ENCODE assay signal across 8 mouse cellular contexts in genomic region chr5:129787818-129788593, GRCm38 (mm10). TPM values are rescaled to one million over a fixed set of nuclear protein-coding genes. Genes with fewer than 3 reads are reported as not detected.
A peak's percentile ranks its signal among the peaks of the same experiment; 100 is the strongest.
DNase-seq lines count a peak whose midpoint lies in the region; ATAC-seq and TF ChIP-seq lines count a peak whose summit lies in the region.

No protein-coding gene starts in this region.

- no peaks in the 10 kb centered on the region for H3K9me3 ChIP-seq in kidney, postnatal 0 days (replicated peaks; ENCODE audit: low read length)
- no peaks in the 10 kb centered on the region for H3K9me3 ChIP-seq in embryonic facial prominence, embryonic 11.5 days (replicated peaks; ENCODE audit: control insufficient read depth, low read length)
- H3K9me3 ChIP-seq in midbrain, postnatal 0 days (ENCODE audit: low read length) = no peaks in the 10 kb centered on the region

- DNase-seq in kidney, postnatal 0 days (ENCODE audit: low spot score) = no peak
- DNase-seq in kidney, adult 11 months = no peak
- DNase-seq in embryonic facial prominence, embryonic 11.5 days (ENCODE audit: low spot score) = no peak
- DNase-seq in induced T-regulatory cell, adult 2 months (ENCODE audit: low read depth) = peak; percentile 27
- no peak for DNase-seq in midbrain, postnatal 0 days (ENCODE audit: low spot score)
- no peak for DNase-seq in cerebellum, adult 9-11 months
- no peak for DNase-seq in adipocyte (ENCODE audit: low spot score)
- no peak for DNase-seq in gastrocnemius, adult 8-10 months (ENCODE audit: low spot score in 2 of 2)

- no peak for ATAC-seq in kidney, postnatal 0 days (replicated peaks; ENCODE audit: low FRiP score, low read depth)
- ATAC-seq in embryonic facial prominence, embryonic 11.5 days (replicated peaks; ENCODE audit: insufficient number of reproducible peaks, low FRiP score, low TSS enrichment, low read depth) = no peak
- no peak for ATAC-seq in midbrain, postnatal 0 days (ENCODE audit: low FRiP score)

- H3K36me3 ChIP-seq in kidney, postnatal 0 days (ENCODE audit: insufficient read depth, low read length) = peaks cover 39% of the 10 kb centered on the region
- H3K36me3 ChIP-seq in embryonic facial prominence, embryonic 11.5 days (replicated peaks; ENCODE audit: control insufficient read depth, insufficient read depth, low read depth, low read length) = peaks cover 20% of the 10 kb centered on the region
- peaks cover 35% of the 10 kb centered on the region for H3K36me3 ChIP-seq in midbrain, postnatal 0 days (ENCODE audit: insufficient read depth, low read length)

- peak overlapping the region; percentile 95 for H3K9ac ChIP-seq in kidney, postnatal 0 days (ENCODE audit: low read depth, low read length)
- peak overlapping the region; percentile 98 for H3K9ac ChIP-seq in embryonic facial prominence, embryonic 11.5 days (replicated peaks; ENCODE audit: low read length)
- H3K9ac ChIP-seq in midbrain, postnatal 0 days (replicated peaks; ENCODE audit: low read length, poor library complexity, severe bottlenecking) = peak overlapping the region; percentile 89

- no peak for TF ChIP-seq CTCF in kidney, postnatal 0 days (IDR thresholded peaks at IDR 0.05; ENCODE audit: low read depth)
- TF ChIP-seq CTCF in midbrain, postnatal 0 days (IDR thresholded peaks at IDR 0.05) = no peak

- H3K4me2 ChIP-seq in kidney, postnatal 0 days (ENCODE audit: low read length) = peak overlapping the region; percentile 67
- H3K4me2 ChIP-seq in embryonic facial prominence, embryonic 11.5 days (ENCODE audit: low read depth, low read length) = peak overlapping the region; percentile 72
- peak overlapping the region; percentile 57 for H3K4me2 ChIP-seq in midbrain, postnatal 0 days (ENCODE audit: low read depth, low read length, poor library complexity, severe bottlenecking)

- H3K4me3 ChIP-seq in kidney, postnatal 0 days (replicated peaks; ENCODE audit: low read depth, low read length) = peak overlapping the region; percentile 88
- H3K4me3 ChIP-seq in embryonic facial prominence, embryonic 11.5 days (ENCODE audit: low read depth, low read length) = peak overlapping the region; percentile 71
- H3K4me3 ChIP-seq in midbrain, postnatal 0 days (ENCODE audit: low read depth, low read length) = peak overlapping the region; percentile 96

- 11% methylated on average over 11 of the region's 11 CpGs for WGBS in kidney, postnatal 0 days
- 13% methylated on average over 11 of the region's 11 CpGs for WGBS in embryonic facial prominence, embryonic 11.5 days
- 14% methylated on average over 11 of the region's 11 CpGs for WGBS in midbrain, postnatal 0 days

- H3K27ac ChIP-seq in kidney, postnatal 0 days = peak overlapping the region; percentile 97; the same call in 1 of the 2 replicates
- no peak overlapping the region for H3K27ac ChIP-seq in embryonic facial prominence, embryonic 11.5 days (replicated peaks; ENCODE audit: low read depth, low read length)
- peak overlapping the region; percentile 98 for H3K27ac ChIP-seq in midbrain, postnatal 0 days (ENCODE audit: low read depth, low read length)

- no peaks in the 10 kb centered on the region for H3K27me3 ChIP-seq in kidney, postnatal 0 days (ENCODE audit: insufficient read depth, low read length)
- no peaks in the 10 kb centered on the region for H3K27me3 ChIP-seq in embryonic facial prominence, embryonic 11.5 days (ENCODE audit: control insufficient read depth, insufficient read depth, low read length)
- H3K27me3 ChIP-seq in midbrain, postnatal 0 days (ENCODE audit: insufficient read depth, low read length) = no peaks in the 10 kb centered on the region

- no peaks in the 10 kb centered on the region; the same call in 1 of the 2 replicates for H3K4me1 ChIP-seq in kidney, postnatal 0 days (replicated peaks; ENCODE audit: insufficient read depth, low read length)
- H3K4me1 ChIP-seq in embryonic facial prominence, embryonic 11.5 days (ENCODE audit: control insufficient read depth, insufficient read depth, low read length) = no peaks in the 10 kb centered on the region; the same call in 1 of the 2 replicates
- H3K4me1 ChIP-seq in midbrain, postnatal 0 days (ENCODE audit: insufficient read depth, low read length) = no peaks in the 10 kb centered on the region

RNA-seq across cellular contexts. Expression of gene Psph, which starts 0.8 kb away (rescaled TPM):
- 65.8 and 66.1 TPM in 2 replicates for polyA plus RNA-seq in kidney, postnatal 0 days (2015; fragmentation: Nextera tagmentation; extraction: Ambion mirVana)
- 34.9 and 36.0 TPM in 2 replicates for polyA plus RNA-seq in embryonic facial prominence, embryonic 11.5 days (2014; fragmentation: Nextera tagmentation; extraction: Ambion mirVana)
- 18.5 and 33.1 TPM in 2 replicates for total RNA-seq in midbrain, postnatal 0 days (2014; rRNA removed)
- polyA plus RNA-seq in midbrain, postnatal 0 days (2015; fragmentation: Nextera tagmentation; extraction: Ambion mirVana) = 40.3 and 42.0 TPM in 2 replicates
- total RNA-seq in gastrocnemius, adult 8-10 months (2022) = 10 to 100 TPM; 11.6 to 15.4 (median 14.8) TPM

RNA-seq across cellular contexts. Expression of gene Sumf2, which starts 58.8 kb away (rescaled TPM):
- 52.1 and 55.5 TPM in 2 replicates for polyA plus RNA-seq in kidney, postnatal 0 days (2015; fragmentation: Nextera tagmentation; extraction: Ambion mirVana)
- polyA plus RNA-seq in embryonic facial prominence, embryonic 11.5 days (2014; fragmentation: Nextera tagmentation; extraction: Ambion mirVana) = 58.3 and 64.4 TPM in 2 replicates
- 33.5 and 56.9 TPM in 2 replicates for total RNA-seq in midbrain, postnatal 0 days (2014; rRNA removed)
- 24.5 and 26.8 TPM in 2 replicates for polyA plus RNA-seq in midbrain, postnatal 0 days (2015; fragmentation: Nextera tagmentation; extraction: Ambion mirVana)
- 10 to 100 TPM in 2 of 4 experiments, 1 to 10 TPM in 2; 6.7 to 13.1 (median 10.5) TPM for total RNA-seq in gastrocnemius, adult 8-10 months (2022)
